Mouse (Mus musculus) hindbrain, embryonic 14.5 days (tissue): ENCODE results near the gene Tk1. TPM values are rescaled to one million over a fixed set of nuclear protein-coding genes. Genes with fewer than 3 reads are reported as not detected.
"Not testable (repeated sequence)": the region's sequence is repeated elsewhere in the genome, so short reads cannot be mapped to it uniquely, and the experiment has no call there.

Experiments used
- ATAC-seq: fragments of 200-750 bp; cut with Nextera tagmentation; 2 replicates; pipeline ENCODE4 v1.8.0; 2017; ENCODE audit warnings: moderate number of reproducible peaks, mild to moderate bottlenecking, moderate TSS enrichment, moderate library complexity; ENCODE audit not compliant: low FRiP score
- DNase-seq: peaks from one replicate; pipeline ENCODE4 v3.0.0-alpha.2; 2015; ENCODE audit warnings: low spot score
- H3K27ac ChIP-seq: fragments of 300-500 bp; sonication (generic); 2 replicates; pipeline ENCODE4 v1.5.1; 2014; ENCODE audit warnings: mild to moderate bottlenecking, moderate library complexity
- H3K27me3 ChIP-seq: fragments of 300-500 bp; sonication (generic); 2 replicates; pipeline ENCODE4 v1.6.1; 2014; ENCODE audit warnings: mild to moderate bottlenecking, low read length, mixed read lengths; ENCODE audit not compliant: control insufficient read depth, insufficient read depth
- H3K36me3 ChIP-seq: fragments of 300-500 bp; sonication (generic); replicated peaks from 2 replicates; pipeline ENCODE4 v1.6.1; 2014; ENCODE audit not compliant: control insufficient read depth, insufficient read depth
- H3K4me1 ChIP-seq: fragments of 300-500 bp; sonication (generic); replicated peaks from 2 replicates; pipeline ENCODE4 v1.6.1; 2014; ENCODE audit warnings: antibody characterized with exemption, low read length, mixed read lengths; ENCODE audit not compliant: control insufficient read depth, insufficient read depth
- H3K4me2 ChIP-seq: fragments of 300-500 bp; sonication (generic); replicated peaks from 2 replicates; pipeline ENCODE4 v1.6.1; 2014; ENCODE audit warnings: mild to moderate bottlenecking, moderate library complexity
- H3K4me3 ChIP-seq: fragments of 300-500 bp; sonication (generic); replicated peaks from 2 replicates; pipeline ENCODE4 v1.5.1; 2014; ENCODE audit warnings: mild to moderate bottlenecking, low read length
- H3K9ac ChIP-seq: fragments of 300-500 bp; sonication (generic); 2 replicates; pipeline ENCODE4 v1.6.1; 2014
- H3K9me3 ChIP-seq: fragments of 300-500 bp; sonication (generic); 2 replicates; pipeline ENCODE4 v1.6.1; 2016; ENCODE audit warnings: low read length; ENCODE audit not compliant: control insufficient read depth
- WGBS: fragments of 180-500 bp; shearing (Covaris S2); extraction: QIAGEN DNeasy Blood & Tissue Kit; methylation state at CpG from one replicate; pipeline ENCODE4 v1.1.7; 2014; 5-methylcytosine and 5-hydroxymethylcytosine counted together
- polyA plus RNA-seq: library from polyadenylated mRNA; unstranded; fragments of >200 nt; fragmentation: Nextera tagmentation; extraction: Ambion mirVana; gene quantifications from 2 replicates; pipeline ENCODE4 v1.2.1, GENCODE M21; 2014

Gene Tk1
- polyA plus RNA-seq, 1 experiment from 2014 or later, result 14.4 TPM

- Histone ChIP-seq H3K9me3 (no peaks in the 10 kb centered on the region), H3K4me3 (no peak overlapping the region), H3K9ac (no peak overlapping the region), H3K27me3 (no peaks in the 10 kb centered on the region), H3K4me2 (no peak overlapping the region), H3K27ac (no peak overlapping the region), H3K36me3 (no peaks in the 10 kb centered on the region), H3K4me1 (no peaks in the 10 kb centered on the region)
- DNase-seq, result no peak
- WGBS, result 91% methylated on average over 12 of the region's 13 CpGs
- no peak for ATAC-seq
Observed at GRCm38 (mm10) chr11:117816389-117816996, 9.4 kb downstream of the Tk1 start.

- H3K4me2 ChIP-seq, H3K27me3 ChIP-seq, DNase-seq, H3K4me3 ChIP-seq, H3K9ac ChIP-seq, H3K9me3 ChIP-seq, ATAC-seq, H3K36me3 ChIP-seq, H3K27ac ChIP-seq, H3K4me1 ChIP-seq: not testable (repeated sequence)
- WGBS, result 89% methylated on average over 9 of the region's 9 CpGs
Observed at GRCm38 (mm10) chr11:117815850-117816249, 10.0 kb downstream of the Tk1 start.

- Histone ChIP-seq H3K4me1 (peaks cover 10% of the 10 kb centered on the region), H3K9ac (no peak overlapping the region), H3K27me3 (peaks cover 6% of the 10 kb centered on the region), H3K27ac (no peak overlapping the region), H3K9me3 (no peaks in the 10 kb centered on the region), H3K4me3 (no peak overlapping the region), H3K36me3 (no peaks in the 10 kb centered on the region), H3K4me2 (no peak overlapping the region)
- WGBS, result 96% methylated on average over 6 of the region's 6 CpGs
- no peak for ATAC-seq
- DNase-seq, result no peak
Observed at GRCm38 (mm10) chr11:117814704-117815366, 11.1 kb downstream of the Tk1 start.

GRCm38 (mm10) chr11:117813867-117814266, 12.0 kb downstream of the Tk1 start:
- ATAC-seq (no peak), DNase-seq (no peak)
- Histone ChIP-seq H3K36me3 (no peaks in the 10 kb centered on the region), H3K9me3 (no peaks in the 10 kb centered on the region), H3K9ac (no peak overlapping the region), H3K4me3 (no peak overlapping the region), H3K4me2 (no peak overlapping the region), H3K27me3 (peaks cover 16% of the 10 kb centered on the region), H3K4me1 (peaks cover 18% of the 10 kb centered on the region), H3K27ac (no peak overlapping the region)
- 82% methylated on average over 5 of the region's 5 CpGs for WGBS

- Histone ChIP-seq H3K4me1 (peaks cover 18% of the 10 kb centered on the region), H3K27ac (no peak overlapping the region), H3K4me2 (peak overlapping the region; percentile 84), H3K9me3 (no peaks in the 10 kb centered on the region), H3K27me3 (peaks cover 19% of the 10 kb centered on the region), H3K4me3 (peak overlapping the region; percentile 56), H3K9ac (peak overlapping the region; percentile 63; the same call in 1 of the 2 replicates), H3K36me3 (no peaks in the 10 kb centered on the region)
- DNase-seq, result peak; percentile 66
- peak; percentile 80; the same call in 1 of the 2 replicates for ATAC-seq
- under 1% methylated on average over 21 of the region's 21 CpGs for WGBS
Observed at GRCm38 (mm10) chr11:117810401-117811046, 15.4 kb downstream of the Tk1 start.

GRCm38 (mm10) chr11:117809407-117810311, 16.2 kb downstream of the Tk1 start, which contains the start of the genes Gm20708 and Syngr2:
Gm20708 (plus strand) TSS chr11:117809668.
Syngr2 (plus strand) TSS chr11:117809668.
- H3K4me1 ChIP-seq, result peaks cover 18% of the 10 kb centered on the region
- ATAC-seq (peak; percentile 66; the same call in 1 of the 2 replicates), DNase-seq (peak; percentile 67)
- under 1% methylated on average over 72 of the region's 75 CpGs for WGBS
- H3K4me3 ChIP-seq, result peak within 1 kb of the TSS; percentile 56
- peak within 1 kb of the TSS; percentile 63 for H3K9ac ChIP-seq
- no peak within 1 kb of the TSS for H3K27ac ChIP-seq
- H3K4me2 ChIP-seq, result peak within 1 kb of the TSS; percentile 84
- H3K36me3 ChIP-seq, result no peaks in the 10 kb centered on the region
- H3K9me3 ChIP-seq, result no peaks in the 10 kb centered on the region
- peaks cover 19% of the 10 kb centered on the region for H3K27me3 ChIP-seq

- DNase-seq (no peak), ATAC-seq (no peak)
- 94% methylated on average over 6 of the region's 6 CpGs for WGBS
- no peaks in the 10 kb centered on the region for H3K9me3 ChIP-seq
- peaks cover 19% of the 10 kb centered on the region for H3K27me3 ChIP-seq
- H3K9ac ChIP-seq, result no peak overlapping the region
- no peak overlapping the region for H3K4me3 ChIP-seq
- H3K27ac ChIP-seq, result no peak overlapping the region
- H3K4me2 ChIP-seq, result no peak overlapping the region
- peaks cover 18% of the 10 kb centered on the region for H3K4me1 ChIP-seq
- H3K36me3 ChIP-seq, result no peaks in the 10 kb centered on the region
Observed at GRCm38 (mm10) chr11:117806781-117807180, 19.1 kb downstream of the Tk1 start.

GRCm38 (mm10) chr11:117803166-117803688, 22.7 kb downstream of the Tk1 start:
- no peak overlapping the region for H3K4me2 ChIP-seq
- no peaks in the 10 kb centered on the region for H3K9me3 ChIP-seq
- no peak overlapping the region for H3K4me3 ChIP-seq
- 91% methylated on average over 3 of the region's 3 CpGs for WGBS
- no peaks in the 10 kb centered on the region for H3K36me3 ChIP-seq
- no peak for ATAC-seq
- no peak overlapping the region for H3K9ac ChIP-seq
- DNase-seq, result no peak
- H3K27ac ChIP-seq, result no peak overlapping the region
- H3K4me1 ChIP-seq, result no peaks in the 10 kb centered on the region
- no peaks in the 10 kb centered on the region for H3K27me3 ChIP-seq
